Mouse (Mus musculus): ENCODE results near the gene Bdh1.

GRCm38 (mm10) chr16:31449973-31450372 is 27.9 kb downstream of the Bdh1 start:
- TF ChIP-seq CTCF (IDR thresholded peaks at IDR 0.05; ENCODE audit: low read depth) (no peak), EP300 (IDR thresholded peaks at IDR 0.05; ENCODE audit: low read depth) (no peak)

All from liver, embryonic 14.5 days (tissue).